Mouse (Mus musculus) ES-E14 (cell line): ENCODE measurements at regions not wholly inside any gene's neighbourhood (a gene's known extent, or its start where the extent isn't known, plus 50 kb on each side); places are given as distances from the start of the nearest gene placed in this dataset.

Experiments
- DNase-seq: peaks from one replicate; pipeline ENCODE4 v3.0.0-alpha.2; 2013; ENCODE audit warnings: low read depth, low spot score
- H3K27ac ChIP-seq: 2 replicates; pipeline ENCODE4 v1.5.1; 2012; ENCODE audit warnings: low read depth, mild to moderate bottlenecking, low read length, moderate library complexity, mixed read lengths; ENCODE audit not compliant: poor library complexity, insufficient read depth, severe bottlenecking
- H3K36me3 ChIP-seq: 2 replicates; pipeline ENCODE4 v1.6.1; 2012; ENCODE audit warnings: mild to moderate bottlenecking, low read length, moderate library complexity, mixed read lengths; ENCODE audit not compliant: control insufficient read depth, poor library complexity, insufficient read depth, severe bottlenecking
- H3K4me1 ChIP-seq, 2 experiments: fragments of 150-350 bp in 1 of 2; sonication (generic) in 1 of 2; 2 replicates each; pipeline ENCODE4 v1.6.1; 2012; ENCODE audit warnings: low read length in 2 of 2, mild to moderate bottlenecking in 1 of 2, mixed read lengths in 1 of 2; ENCODE audit not compliant: control insufficient read depth in 2 of 2, insufficient read depth in 2 of 2, poor library complexity in 1 of 2
- H3K4me3 ChIP-seq, 2 experiments: fragments of 150-350 bp in 1 of 2; sonication (generic) in 1 of 2; 2 replicates each; pipeline ENCODE4 v1.5.1; 2012; ENCODE audit warnings: low read length in 2 of 2, low read depth in 1 of 2, mild to moderate bottlenecking in 1 of 2, mixed read lengths in 1 of 2; ENCODE audit not compliant: insufficient read depth in 1 of 2, poor library complexity in 1 of 2, severe bottlenecking in 1 of 2
- H3K9ac ChIP-seq: 2 replicates; pipeline ENCODE4 v1.6.1; 2012; ENCODE audit warnings: low read depth, mild to moderate bottlenecking, low read length, mixed read lengths; ENCODE audit not compliant: poor library complexity, insufficient read depth, severe bottlenecking
- H3K9me3 ChIP-seq: fragments of 150-350 bp; sonication (generic); 2 replicates; pipeline ENCODE4 v1.6.1; 2012; ENCODE audit warnings: low read depth, mild to moderate bottlenecking, low read length; ENCODE audit not compliant: control insufficient read depth, insufficient read depth
- CHD2 ChIP-seq: IDR thresholded peaks from 2 replicates; pipeline ENCODE4 v1.6.1; 2014; ENCODE audit warnings: mild to moderate bottlenecking, low read depth, low read length, inconsistent platforms
- HCFC1 ChIP-seq: IDR thresholded peaks from 2 replicates; pipeline ENCODE4 v1.6.1; 2012; ENCODE audit warnings: low read length, inconsistent platforms, borderline replicate concordance; ENCODE audit not compliant: insufficient read depth
- MAFK ChIP-seq: IDR thresholded peaks from 2 replicates; pipeline ENCODE4 v1.6.1; 2014; ENCODE audit warnings: mild to moderate bottlenecking, low read depth, low read length, inconsistent platforms; ENCODE audit not compliant: insufficient read depth
- ZC3H11A ChIP-seq: IDR thresholded peaks from 2 replicates; pipeline ENCODE4 v1.6.1; 2012; ENCODE audit warnings: low read depth, mild to moderate bottlenecking, inconsistent platforms, low read length, borderline replicate concordance
- ZNF384 ChIP-seq: IDR thresholded peaks from 2 replicates; pipeline ENCODE4 v1.6.1; 2012; ENCODE audit warnings: low read depth, low read length, inconsistent platforms
- in situ Hi-C, 2 experiments: fragments of 600-800 bp; cut with MboI; formaldehyde crosslinking; loops; one replicate each; pipeline ENCODE4 v1.15.1; 2025; ENCODE audit warnings: low sequenced_read_pairs in 2 of 2, inconsistent platforms in 1 of 2; ENCODE audit not compliant: unreplicated experiment in 2 of 2

- Histone ChIP-seq H3K4me1 (no peaks in the 10 kb centered on the region), H3K27ac (no peak overlapping the region), H3K9me3 (no peaks in the 10 kb centered on the region), H3K36me3 (no peaks in the 10 kb centered on the region), H3K9ac (no peak overlapping the region), H3K4me3 (no peak overlapping the region)
- in situ Hi-C loops = no loop called here
- DNase-seq = no peak
- TF ChIP-seq CHD2 = no peak
- no peak for TF ChIP-seq HCFC1
- no peak for TF ChIP-seq MAFK
- no peak for TF ChIP-seq ZC3H11A
- no peak for TF ChIP-seq ZNF384
These were observed 4000.0 kb downstream of the 9330182O14Rik start for GRCm38 (mm10) chr15:44134213-44134612.
